Mouse (Mus musculus) olfactory bulb, adult 2 months (tissue): ENCODE data around the gene Eya4.

ENCODE experiments used
- CTCF ChIP-seq: fragments of 200-500 bp; IDR thresholded peaks from 2 replicates; pipeline ENCODE4 v1.5.1; 2012; ENCODE audit warnings: low read depth, mild to moderate bottlenecking, low read length, moderate library complexity; ENCODE audit not compliant: insufficient read depth
- POLR2A ChIP-seq: fragments of 200-500 bp; IDR thresholded peaks from 2 replicates; pipeline ENCODE4 v1.6.1; 2012; ENCODE audit warnings: mild to moderate bottlenecking, low read depth, low read length, moderate library complexity; ENCODE audit not compliant: insufficient read depth

DNA sequence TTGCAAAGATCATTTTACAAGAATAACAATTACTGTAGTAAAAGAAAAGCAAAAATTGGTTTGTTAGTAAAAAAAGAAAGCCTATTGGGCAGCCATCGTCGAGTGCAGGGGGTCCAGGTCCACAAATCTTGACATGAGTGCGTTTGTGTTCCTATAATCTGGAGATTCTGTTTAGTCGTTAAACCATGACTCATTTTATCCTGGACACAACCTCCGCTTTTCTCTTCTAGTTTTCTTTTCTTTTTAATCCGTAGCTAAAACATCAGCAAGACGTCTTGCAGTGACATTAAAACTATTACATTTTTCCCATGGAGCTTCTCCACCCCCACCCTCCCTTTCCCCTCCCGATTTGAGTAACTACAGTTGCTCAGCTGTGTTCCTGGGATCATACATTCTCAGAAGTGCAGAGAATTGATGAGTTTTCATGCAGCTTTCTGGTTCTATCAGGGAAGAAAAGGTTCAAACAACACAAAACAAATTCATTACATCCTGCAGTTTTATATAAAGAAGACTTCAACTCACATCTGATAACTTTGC is 297.1 kb downstream of the Eya4 start:
- TF ChIP-seq CTCF (no peak), POLR2A (no peak)
